Mouse (Mus musculus) kidney, adult 2 months (tissue): ENCODE data around the gene Chst14.

Source experiments
- CTCF ChIP-seq: fragments of 200-500 bp; conservative IDR thresholded peaks from 2 replicates; pipeline ENCODE4 v1.5.1; 2011; ENCODE audit warnings: low read depth, mild to moderate bottlenecking, control low read depth, low read length, moderate library complexity, mixed read lengths; ENCODE audit not compliant: insufficient read depth, insufficient read length
- POLR2A ChIP-seq: fragments of 200-500 bp; IDR thresholded peaks from one replicate; pipeline ENCODE4 v1.6.1; 2011; ENCODE audit warnings: low read depth, low read length, control low read depth

DNA sequence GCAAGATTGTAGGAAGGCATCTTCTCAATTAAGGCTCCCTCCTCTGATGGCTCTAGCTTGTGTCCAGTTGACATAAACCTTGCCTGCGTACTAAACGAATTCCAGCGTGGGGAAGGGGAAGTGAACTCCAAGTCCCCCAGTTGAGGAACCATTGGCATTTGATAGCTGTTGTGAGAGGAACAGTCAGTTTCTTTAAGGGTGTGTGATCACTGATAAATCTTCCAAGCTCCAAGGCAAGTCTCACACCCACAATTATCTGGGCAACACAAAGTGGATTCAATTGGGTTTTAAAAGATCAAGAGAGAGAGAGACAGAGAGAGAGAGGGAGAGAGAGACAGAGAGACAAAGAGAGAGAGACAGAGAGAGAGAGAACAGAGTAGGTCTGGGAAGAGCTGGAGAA lies 23.4 kb downstream of the Chst14 start:
- TF ChIP-seq CTCF (no peak), POLR2A (no peak)
